Mouse (Mus musculus) small intestine, adult 2 months (tissue): ENCODE data around the gene Umad1. TPM values are rescaled to one million over a fixed set of nuclear protein-coding genes. Genes with fewer than 3 reads are reported as not detected.

Source experiments
- H3K27ac ChIP-seq: fragments of 200-500 bp; 2 replicates; pipeline ENCODE4 v1.5.1; 2012; ENCODE audit warnings: low read depth, low read length, control low read depth, inconsistent platforms; ENCODE audit not compliant: insufficient read depth
- H3K27me3 ChIP-seq: fragments of 200-500 bp; 2 replicates; pipeline ENCODE4 v1.6.1; 2012; ENCODE audit warnings: mild to moderate bottlenecking, moderate library complexity, low read length, inconsistent platforms; ENCODE audit not compliant: control insufficient read depth, insufficient read depth
- H3K36me3 ChIP-seq: fragments of 200-500 bp; 2 replicates; pipeline ENCODE4 v1.6.1; 2012; ENCODE audit warnings: mild to moderate bottlenecking, low read length, control low read depth, inconsistent platforms; ENCODE audit not compliant: control insufficient read depth, insufficient read depth
- H3K4me1 ChIP-seq: fragments of 200-500 bp; 2 replicates; pipeline ENCODE4 v1.6.1; 2012; ENCODE audit warnings: low read length, inconsistent platforms, mixed read lengths; ENCODE audit not compliant: control insufficient read depth, insufficient read depth, insufficient read length
- H3K4me3 ChIP-seq: fragments of 200-500 bp; 2 replicates; pipeline ENCODE4 v1.5.1; 2012; ENCODE audit warnings: low read depth, mild to moderate bottlenecking, control low read depth, inconsistent platforms, low read length, moderate library complexity
- CTCF ChIP-seq: fragments of 200-500 bp; IDR thresholded peaks from 2 replicates; pipeline ENCODE4 v1.5.1; 2012; ENCODE audit warnings: low read depth, mild to moderate bottlenecking, control low read depth, inconsistent platforms, low read length, moderate library complexity, mixed read lengths; ENCODE audit not compliant: insufficient replicate concordance, insufficient read length; ENCODE audit errors: extremely low read depth
- POLR2A ChIP-seq: fragments of 200-500 bp; IDR thresholded peaks from 2 replicates; pipeline ENCODE4 v1.6.1; 2012; ENCODE audit warnings: low read depth, mild to moderate bottlenecking, control low read depth, inconsistent platforms, low read length, moderate library complexity
- WGBS: fragments of 180-500 bp; shearing (Covaris S2); methylation state at CpG from one replicate; pipeline ENCODE4 v1.1.7; 2018; 5-methylcytosine and 5-hydroxymethylcytosine counted together
- polyA plus RNA-seq: library from polyadenylated mRNA; depleted of rRNA; stranded (reverse); fragments of >200 nt; gene quantifications from 2 replicates; pipeline ENCODE4 v1.2.3, GENCODE M21; 2012

Umad1 gene
- polyA plus RNA-seq, 1 experiment, result 9.0 TPM

GRCm38 (mm10) chr6:8433179-8433578 lies 174.1 kb downstream of the Umad1 start:
- no peaks in the 10 kb centered on the region for H3K27me3 ChIP-seq
- 92% methylated on average over 9 of the region's 9 CpGs for WGBS
- no peak overlapping the region for H3K27ac ChIP-seq
- H3K36me3 ChIP-seq, result no peaks in the 10 kb centered on the region
- H3K4me1 ChIP-seq, result no peaks in the 10 kb centered on the region
- TF ChIP-seq POLR2A (no peak), CTCF (no peak)
- H3K4me3 ChIP-seq, result no peak overlapping the region

GRCm38 (mm10) chr6:8437937-8438336 lies 178.8 kb downstream of the Umad1 start:
- Histone ChIP-seq H3K36me3 (no peaks in the 10 kb centered on the region), H3K4me1 (no peaks in the 10 kb centered on the region), H3K27me3 (no peaks in the 10 kb centered on the region), H3K27ac (no peak overlapping the region), H3K4me3 (no peak overlapping the region)
- TF ChIP-seq CTCF (no peak), POLR2A (no peak)
- 95% methylated on average over 3 of the region's 3 CpGs for WGBS

- TF ChIP-seq POLR2A (no peak), CTCF (no peak)
These were observed 182.7 kb downstream of the Umad1 start for GRCm38 (mm10) chr6:8441814-8442213.

GRCm38 (mm10) chr6:8446786-8447185 lies 187.7 kb downstream of the Umad1 start:
- WGBS, result 56% methylated on average over 5 of the region's 5 CpGs
- H3K27ac ChIP-seq, result peak overlapping the region; percentile 14; the same call in 1 of the 2 replicates
- H3K36me3 ChIP-seq, result no peaks in the 10 kb centered on the region
- H3K4me1 ChIP-seq, result 0 out of 2 replicates have a peak, but pooled peaks cover 4% of the 10 kb centered on the region
- no peak overlapping the region for H3K4me3 ChIP-seq
- H3K27me3 ChIP-seq, result no peaks in the 10 kb centered on the region
- no peak for TF ChIP-seq POLR2A
- no peak for TF ChIP-seq CTCF

More at GRCm38 (mm10) chr6:8441814-8442213, 182.7 kb downstream of the Umad1 start:
- Histone ChIP-seq H3K36me3 (no peaks in the 10 kb centered on the region), H3K27ac (no peak overlapping the region), H3K27me3 (no peaks in the 10 kb centered on the region), H3K4me1 (0 out of 2 replicates have a peak, but pooled peaks cover 3% of the 10 kb centered on the region), H3K4me3 (no peak overlapping the region)
- WGBS, result 92% methylated on average over 3 of the region's 3 CpGs

- no peaks in the 10 kb centered on the region for H3K4me1 ChIP-seq
- H3K4me3 ChIP-seq, result no peak overlapping the region
- no peaks in the 10 kb centered on the region for H3K36me3 ChIP-seq
- 79% methylated on average over 5 of the region's 5 CpGs for WGBS
- H3K27ac ChIP-seq, result no peak overlapping the region
- TF ChIP-seq CTCF (no peak), POLR2A (no peak)
- H3K27me3 ChIP-seq, result no peaks in the 10 kb centered on the region
These were observed 196.5 kb downstream of the Umad1 start for GRCm38 (mm10) chr6:8455599-8455998.

GRCm38 (mm10) chr6:8458596-8458995 lies 199.5 kb downstream of the Umad1 start:
- TF ChIP-seq POLR2A, result no peak
- TF ChIP-seq CTCF, result no peak
- no peak overlapping the region for H3K27ac ChIP-seq
- H3K27me3 ChIP-seq, result no peaks in the 10 kb centered on the region
- WGBS, result 92% methylated on average over 4 of the region's 4 CpGs
- H3K4me3 ChIP-seq, result no peak overlapping the region
- no peaks in the 10 kb centered on the region for H3K36me3 ChIP-seq
- peaks cover 9% of the 10 kb centered on the region; the same call in 1 of the 2 replicates for H3K4me1 ChIP-seq

- no peak overlapping the region for H3K4me3 ChIP-seq
- H3K4me1 ChIP-seq, result peaks cover 26% of the 10 kb centered on the region
- 32% methylated on average over 2 of the region's 2 CpGs for WGBS
- H3K27me3 ChIP-seq, result no peaks in the 10 kb centered on the region
- no peak overlapping the region for H3K27ac ChIP-seq
- no peak for TF ChIP-seq CTCF
- TF ChIP-seq POLR2A, result no peak
- no peaks in the 10 kb centered on the region for H3K36me3 ChIP-seq
These were observed 203.4 kb downstream of the Umad1 start for GRCm38 (mm10) chr6:8462447-8462846.

- H3K4me3 ChIP-seq, result no peak overlapping the region
- WGBS, result 24% methylated on average over 1 of the region's 1 CpGs
- no peaks in the 10 kb centered on the region for H3K27me3 ChIP-seq
- H3K36me3 ChIP-seq, result no peaks in the 10 kb centered on the region
- no peak for TF ChIP-seq POLR2A
- H3K27ac ChIP-seq, result no peak overlapping the region
- H3K4me1 ChIP-seq, result peaks cover 26% of the 10 kb centered on the region
These were observed 206.3 kb downstream of the Umad1 start for GRCm38 (mm10) chr6:8465388-8465787.
